Mouse (Mus musculus) thymus, postnatal 36 days (tissue): ENCODE results near the gene Kmt2d.

Experiments
- DNase-seq, 2 experiments: peaks; one replicate each; pipeline ENCODE4 v3.0.0; 2022; ENCODE audit warnings: mixed read lengths in 2 of 2

Gene Kmt2d

DNA sequence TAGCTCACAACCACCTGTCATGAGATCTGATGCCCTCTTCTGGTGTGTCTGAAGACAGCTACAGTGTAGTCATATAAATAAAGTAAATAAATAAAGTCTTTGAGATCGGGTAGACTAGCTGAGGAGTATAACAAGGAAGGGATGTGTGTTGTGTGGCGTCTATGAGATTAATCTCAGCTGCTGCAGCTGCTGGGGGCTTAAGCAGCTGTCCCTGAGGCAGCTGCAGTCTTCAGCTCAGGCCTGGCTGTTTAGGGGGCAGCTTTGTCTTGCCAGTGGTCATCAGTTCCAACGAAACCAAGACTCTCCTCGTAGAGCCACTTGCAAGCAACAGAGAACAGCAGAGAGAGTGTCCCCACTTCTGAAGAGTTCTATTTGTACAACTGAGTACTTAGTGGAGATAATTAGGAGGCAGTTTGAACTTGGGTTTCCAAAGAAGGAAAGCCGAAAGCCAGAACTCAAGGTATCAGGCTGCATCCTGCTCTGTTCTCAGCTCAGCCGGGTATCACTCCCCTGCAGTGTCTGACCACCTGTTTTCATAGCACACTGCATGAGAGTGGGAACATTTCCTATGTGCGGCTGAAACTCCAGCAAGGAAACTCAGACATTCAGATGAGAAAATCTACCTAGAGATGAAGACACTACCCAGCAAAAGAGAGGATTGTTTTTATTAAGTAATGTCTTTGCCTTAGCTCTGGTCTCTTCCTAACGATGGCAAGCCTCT, 15.8 kb upstream of the Kmt2d start:
- DNase-seq, result no peak

DNA sequence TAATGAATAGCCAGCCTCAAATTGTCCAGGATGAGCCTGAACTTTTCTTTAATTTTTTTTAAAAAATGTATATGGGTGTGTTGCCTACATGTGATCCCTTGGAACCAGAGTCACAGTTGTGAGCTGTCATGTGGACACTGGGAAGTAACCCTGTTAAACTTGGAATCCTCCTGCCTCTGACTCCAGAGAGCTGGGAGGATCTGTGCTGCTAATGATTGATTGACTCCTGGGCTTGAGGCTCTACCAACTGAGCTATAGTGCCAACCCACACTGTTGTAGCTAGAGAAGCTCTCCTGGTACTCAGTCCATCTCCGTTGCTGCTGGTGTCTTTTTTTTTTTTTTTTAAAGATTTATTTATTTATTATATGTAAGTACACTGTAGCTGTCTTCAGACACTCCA, 13.1 kb upstream of the Kmt2d start:
- DNase-seq, result no peak

DNA sequence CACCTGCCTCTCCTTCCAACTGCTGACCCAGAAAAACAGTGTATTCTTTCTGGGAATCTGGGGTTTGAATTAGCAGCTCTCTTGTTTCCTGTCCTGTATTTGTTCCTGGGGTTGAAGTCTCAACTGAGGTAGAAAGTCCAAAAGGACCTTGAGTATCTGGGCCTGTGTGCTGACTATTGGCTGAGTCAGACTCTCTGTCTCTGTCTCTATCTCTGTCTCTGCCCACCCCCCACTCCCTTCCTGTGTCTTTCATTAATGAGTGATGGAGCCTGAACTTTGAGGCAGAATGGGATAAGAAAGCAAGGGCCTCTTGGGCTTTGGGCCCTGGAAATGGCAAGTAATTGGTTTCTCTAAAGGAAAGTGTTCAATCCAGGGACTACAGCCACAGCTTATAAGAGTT, 12.7 kb upstream of the Kmt2d start:
- no peak for DNase-seq

DNA sequence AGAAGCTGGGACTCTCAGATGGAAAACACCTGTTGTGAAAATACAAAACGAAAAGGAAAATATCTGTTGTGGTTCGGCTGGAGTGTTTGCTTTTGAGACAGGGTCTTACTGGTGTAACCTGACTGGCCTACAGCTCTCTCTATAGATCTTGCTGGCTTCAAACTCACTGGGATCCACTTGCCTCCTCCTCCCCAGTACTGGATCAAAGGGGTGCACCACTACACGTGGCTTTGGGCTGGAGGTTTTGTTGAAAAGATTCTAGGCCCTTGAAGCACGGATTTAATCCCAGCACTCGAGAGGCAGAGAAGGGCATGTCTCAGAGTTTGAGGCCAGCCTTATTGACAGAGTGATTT, 10.6 kb upstream of the Kmt2d start:
- DNase-seq, result no peak

DNA sequence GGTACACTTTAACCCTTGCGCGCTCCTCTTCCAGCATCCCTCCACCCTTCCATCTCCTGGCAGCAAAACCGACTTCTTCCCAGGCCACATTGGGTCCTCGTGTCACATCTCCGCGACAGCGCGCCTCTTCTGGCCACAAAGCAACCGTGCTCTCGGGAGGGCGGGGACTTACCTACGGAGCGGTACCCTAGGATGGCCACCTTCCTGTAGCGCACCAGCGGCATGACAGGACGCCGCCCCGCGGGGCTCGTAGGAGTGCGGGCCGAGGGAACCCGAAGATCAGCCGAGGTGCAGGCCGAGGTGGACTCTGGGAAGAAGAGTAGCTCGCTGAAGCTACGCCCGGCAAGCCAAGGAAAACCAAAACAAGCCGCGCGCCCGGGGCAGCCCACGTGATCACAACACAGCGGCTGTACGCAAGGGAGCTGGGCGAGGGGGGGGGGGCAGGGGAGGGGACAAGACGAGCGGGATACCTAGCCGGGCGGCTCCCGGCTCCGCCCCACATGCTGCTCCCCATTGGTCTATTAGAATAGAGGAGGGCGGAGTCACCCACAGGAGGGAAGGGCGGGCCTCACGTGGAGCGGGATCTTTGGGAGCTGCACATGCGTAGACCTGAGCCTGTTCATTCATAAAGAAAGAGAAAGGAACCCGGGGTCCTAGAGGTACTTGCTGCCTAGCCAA, 10.1 kb upstream of the Kmt2d start:
- peak; percentile 89 to 95 for DNase-seq

DNA sequence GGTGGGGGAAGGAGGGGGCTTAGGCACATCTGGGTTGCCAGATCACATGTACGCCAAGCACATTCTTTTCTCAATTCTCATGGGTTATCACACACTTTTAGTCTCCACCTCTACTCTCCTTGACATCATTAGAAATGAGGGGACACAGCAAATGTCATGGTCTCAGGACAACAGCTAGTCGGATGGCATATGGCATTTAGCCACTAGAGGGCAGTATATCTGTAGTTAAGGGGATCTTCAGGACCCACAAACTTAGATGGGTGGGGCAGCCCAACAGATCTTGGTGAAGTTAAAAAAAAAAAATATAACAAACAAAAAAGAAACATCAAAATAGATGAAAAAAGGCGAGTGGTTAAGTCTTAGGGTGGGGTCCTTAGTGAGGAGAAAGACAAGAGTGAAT, 6.3 kb upstream of the Kmt2d start:
- peak; percentile 28 to 39 for DNase-seq

DNA sequence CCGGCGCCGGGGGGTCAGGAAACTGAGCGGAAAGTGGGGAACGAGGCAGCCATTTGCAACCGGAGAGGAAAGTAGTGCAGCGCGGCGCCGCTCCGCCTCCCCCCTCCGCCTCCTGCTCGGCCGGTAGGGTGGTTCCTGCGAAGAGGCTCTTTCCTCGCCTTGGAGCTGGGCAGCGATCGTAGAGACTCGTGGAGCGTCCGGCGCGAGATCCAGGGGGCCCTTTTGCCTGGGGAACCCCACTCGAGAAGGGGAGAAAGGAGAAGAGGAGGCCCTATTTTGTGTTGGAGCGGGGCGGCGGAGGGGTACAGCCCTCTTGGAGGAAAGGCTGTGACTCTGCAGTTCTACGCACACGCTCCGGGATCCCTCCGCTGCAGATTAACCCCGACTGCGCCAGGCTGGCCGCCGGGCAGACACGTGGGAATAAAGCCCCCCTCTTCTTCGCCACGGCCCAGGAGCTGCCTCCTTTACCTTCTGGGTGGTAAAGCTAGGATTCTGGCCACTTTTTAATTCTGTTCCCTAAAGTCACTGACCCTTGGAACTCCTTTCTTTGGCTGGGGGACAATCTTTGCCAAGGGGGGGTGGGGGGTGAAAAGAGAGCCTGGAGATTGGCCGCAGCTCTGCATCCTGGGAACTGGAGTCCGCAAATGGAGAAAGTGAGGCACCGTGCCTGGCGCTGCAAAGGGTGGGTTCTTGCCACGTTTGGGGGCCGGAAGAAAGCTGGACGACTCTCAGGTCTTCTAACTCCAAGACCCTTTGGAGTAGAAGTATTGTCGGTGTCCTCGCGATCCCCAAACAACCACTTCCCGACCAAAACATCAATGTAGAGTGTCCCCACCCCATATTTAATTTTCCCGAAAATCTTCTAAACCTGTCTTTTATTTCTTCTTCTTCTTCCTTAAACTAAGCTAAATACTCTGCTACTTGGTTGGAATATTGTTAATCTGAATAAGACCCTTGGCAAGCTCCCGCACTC, 1.2 kb upstream of the Kmt2d start:
- peak; percentile 92 to 93 for DNase-seq

DNA sequence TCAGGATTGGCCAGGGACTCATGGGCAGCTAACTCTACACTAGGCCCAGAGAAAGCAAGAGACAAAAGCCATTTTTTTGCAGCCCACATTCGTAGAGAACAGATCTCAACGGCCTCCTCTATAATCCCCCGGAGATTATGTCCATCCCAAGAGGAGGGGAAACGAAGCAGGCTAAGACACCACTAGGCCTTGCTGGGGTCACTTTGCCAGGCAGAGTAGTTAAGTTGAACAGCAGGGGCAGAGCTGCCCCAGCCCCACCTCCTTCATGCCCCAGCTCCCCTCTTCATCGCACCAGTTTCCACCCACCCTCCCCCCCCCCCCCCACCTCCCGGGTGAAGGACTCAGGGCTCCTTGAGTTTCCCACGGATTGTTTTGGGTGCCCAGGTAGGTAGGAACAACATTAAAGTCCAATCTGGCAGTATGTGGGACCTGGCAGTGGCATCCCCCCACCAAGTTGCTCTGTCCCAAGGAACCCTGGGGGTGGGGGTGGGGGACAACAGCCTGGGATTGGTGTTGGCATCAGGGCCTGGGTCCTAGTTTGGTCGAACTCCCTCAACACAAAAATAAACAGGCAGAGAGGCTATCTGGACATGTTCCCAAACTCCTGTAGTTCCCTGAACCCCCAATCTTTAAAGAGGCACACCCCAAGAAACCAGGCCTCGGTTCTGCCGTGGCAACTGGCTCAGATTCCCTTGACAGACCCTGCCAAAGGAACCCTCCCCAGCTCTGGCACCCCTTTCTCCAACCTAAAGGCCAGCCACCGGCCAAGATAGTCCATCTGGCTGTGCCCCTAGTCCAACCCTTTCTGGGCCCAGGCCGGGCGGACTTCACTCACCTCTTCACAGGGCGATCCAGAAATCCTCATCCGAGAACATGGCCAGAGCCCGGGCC, 580 bp downstream of the Kmt2d start:
- DNase-seq, result peak; percentile 25 to 59

DNA sequence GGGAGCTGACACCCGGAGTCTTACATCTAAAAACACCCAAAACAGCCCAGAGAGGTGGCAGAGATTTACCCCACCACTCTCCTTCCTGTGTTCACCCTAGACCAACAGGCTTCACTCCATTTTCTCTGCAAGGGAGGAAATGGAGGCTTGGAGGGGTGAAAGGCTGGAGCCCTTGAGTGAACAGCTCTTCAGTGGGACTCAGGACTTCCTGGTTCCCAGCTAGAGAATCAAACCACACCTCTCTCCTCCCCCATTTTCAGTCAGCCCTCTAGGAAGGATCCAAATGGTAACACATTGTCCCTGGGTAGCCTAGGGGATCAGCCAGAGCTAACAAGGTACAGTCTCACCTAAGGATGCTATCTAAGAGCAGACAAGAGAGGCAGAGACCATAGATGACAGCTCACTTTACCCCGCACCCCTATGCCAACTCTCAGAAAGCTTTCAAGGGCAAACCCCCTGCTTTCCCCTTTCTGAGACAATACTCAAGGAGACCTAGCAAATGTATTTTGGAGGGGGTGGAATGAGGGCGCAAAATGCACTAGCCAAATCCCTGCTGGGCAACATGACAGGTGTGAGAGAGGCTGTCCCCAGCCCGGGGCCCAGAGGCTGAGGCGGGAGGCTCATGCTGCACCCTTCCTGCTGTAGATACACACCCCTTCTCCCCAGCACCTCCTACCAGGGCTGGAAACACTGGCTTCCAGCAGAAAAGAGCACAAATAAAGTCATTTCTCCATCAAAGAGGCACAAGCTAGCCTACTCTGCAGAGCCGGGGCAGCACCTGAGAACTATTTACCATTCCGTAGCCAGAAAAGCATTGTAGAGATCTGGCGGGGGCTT, 1.4 kb downstream of the Kmt2d start:
- peak in 1 of 2 experiments; percentile 37 for DNase-seq

DNA sequence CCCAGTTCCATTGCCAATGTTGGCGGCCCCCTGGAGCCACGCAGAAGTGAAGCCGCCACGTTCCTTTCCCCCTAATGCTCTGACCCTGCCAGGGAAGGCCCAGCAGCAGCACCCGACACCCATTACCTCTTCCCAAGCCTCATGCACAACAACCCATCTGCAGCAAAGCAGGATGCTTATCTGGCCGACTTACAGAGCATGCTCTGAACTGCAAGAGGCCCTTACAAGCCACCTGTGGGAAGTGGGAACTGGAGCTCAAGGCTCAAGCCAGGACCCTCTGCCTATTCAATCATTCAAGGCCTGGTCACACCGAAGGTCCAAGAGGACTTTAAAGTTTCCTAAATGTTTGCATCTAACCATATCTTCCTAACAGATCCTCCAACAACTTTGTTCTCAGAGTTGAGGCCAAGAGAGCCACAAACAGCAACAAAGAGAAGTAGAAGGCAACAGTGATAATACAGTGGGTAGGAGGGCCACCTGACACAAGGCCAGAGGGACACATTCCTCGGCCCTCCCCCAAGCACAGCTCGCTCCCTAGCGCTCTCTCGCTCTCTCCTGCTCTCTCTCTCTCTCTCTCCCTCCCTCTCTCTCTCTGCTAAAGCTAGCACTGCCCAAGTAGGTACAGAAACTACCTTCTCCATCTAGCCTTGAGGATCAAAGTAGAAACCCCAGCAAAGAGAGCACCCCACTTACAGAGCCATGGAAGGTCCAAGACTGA, 2.5 kb downstream of the Kmt2d start:
- peak in 1 of 2 experiments; percentile 15 for DNase-seq

DNA sequence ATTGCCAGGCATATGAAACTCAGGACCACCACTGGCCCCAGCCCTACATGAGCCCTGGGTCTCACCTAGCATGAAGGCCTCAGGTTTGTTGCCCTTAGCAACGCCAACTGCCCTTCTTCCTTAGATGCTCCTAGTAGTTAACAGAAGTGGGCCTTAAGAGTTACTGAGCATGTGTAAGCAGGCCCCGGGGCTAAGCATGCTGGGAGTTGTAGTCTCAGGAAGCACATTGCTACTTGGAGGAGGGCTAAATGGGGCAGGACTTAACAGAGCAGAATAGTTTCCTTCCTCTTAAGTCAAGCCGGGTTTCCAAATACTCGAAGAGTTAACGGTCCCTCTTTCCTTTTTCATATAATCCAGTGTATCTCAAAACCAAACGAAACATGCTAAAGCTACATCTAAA, 3.7 kb downstream of the Kmt2d start:
- DNase-seq, result peak; percentile 46 to 66

DNA sequence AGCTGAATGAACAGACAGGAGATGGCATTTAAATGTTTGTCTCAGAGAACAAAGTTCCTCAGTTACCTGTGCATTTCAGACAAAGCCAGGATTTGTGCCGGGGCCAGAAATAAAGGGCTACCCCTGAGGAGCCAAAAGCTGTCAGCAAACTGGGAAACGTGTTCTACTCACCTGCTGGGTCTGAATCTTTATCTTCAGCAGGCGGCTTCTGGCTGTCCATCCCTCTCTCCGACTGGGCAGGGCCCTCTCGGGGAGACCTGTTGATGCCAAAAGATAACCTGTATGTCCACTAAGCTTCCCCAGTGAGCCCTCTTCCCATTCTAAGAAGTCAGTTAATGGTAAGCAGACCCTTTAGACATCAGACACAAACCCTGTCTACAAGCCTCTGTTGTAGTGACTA, 4.5 kb downstream of the Kmt2d start:
- DNase-seq, result no peak

DNA sequence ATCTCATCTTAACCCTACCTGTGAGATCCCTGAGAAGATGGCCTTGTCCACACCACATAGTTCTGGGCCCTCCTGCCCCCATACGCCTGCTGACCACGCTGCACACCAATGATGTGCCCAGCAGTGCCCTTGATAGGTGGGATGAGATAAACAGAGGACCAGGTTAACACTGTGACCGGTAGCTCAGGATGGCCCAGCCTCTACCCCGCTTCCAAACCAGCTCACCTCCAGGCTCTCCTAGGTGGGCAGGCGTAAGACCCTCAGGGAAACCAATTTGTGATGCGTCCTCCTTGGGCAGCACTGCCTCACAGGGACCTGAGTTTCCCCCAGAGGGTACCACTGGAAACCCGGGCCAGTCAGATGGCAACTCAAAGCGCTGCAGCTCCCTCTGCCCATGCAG, 5.2 kb downstream of the Kmt2d start:
- DNase-seq, result no peak

DNA sequence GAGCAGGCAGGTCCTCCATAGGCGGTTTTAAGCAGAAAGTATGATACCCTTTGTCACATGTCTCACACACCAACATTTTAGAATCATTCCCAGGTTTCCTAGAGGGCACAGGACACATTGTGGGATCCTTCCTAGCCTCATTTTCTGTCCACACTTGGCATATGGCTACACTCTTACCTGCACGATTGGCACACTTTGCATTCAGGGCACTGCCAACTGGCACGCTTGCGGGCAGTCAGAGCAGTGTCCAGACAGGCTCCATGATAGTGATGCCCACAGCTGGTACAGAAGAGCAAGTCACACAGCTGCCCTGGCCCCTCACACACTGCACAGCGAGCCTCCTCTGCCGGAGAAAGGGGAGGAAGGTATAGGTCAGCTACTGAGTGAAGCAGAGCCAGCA, 6.1 kb downstream of the Kmt2d start:
- DNase-seq, result no peak

DNA sequence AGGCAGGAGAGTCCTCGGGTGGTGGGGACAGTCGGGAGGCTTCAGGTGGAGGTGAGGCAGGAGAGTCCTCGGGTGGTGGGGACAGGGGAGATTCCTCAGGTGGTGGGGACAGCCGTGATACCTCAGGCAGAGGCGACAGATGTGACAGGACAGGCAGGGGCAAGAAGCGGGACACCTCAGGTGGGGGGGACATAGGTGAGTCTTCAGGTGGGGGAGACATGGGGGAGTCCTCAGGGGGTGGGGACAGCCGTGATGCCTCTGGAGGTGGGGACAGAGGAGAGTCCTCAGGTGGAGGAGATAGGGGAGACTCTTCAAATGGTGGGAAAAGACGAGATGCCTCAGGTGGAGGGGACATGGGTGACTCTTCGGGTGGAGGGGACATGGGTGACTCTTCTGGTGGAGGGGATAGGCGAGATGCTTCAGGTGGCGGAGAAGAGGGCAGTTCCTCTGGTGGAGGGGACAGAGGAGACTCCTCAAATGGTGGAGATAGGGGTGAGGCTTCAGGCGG, 7.5 kb downstream of the Kmt2d start:
- peak in 1 of 2 experiments; percentile 17 for DNase-seq

DNA sequence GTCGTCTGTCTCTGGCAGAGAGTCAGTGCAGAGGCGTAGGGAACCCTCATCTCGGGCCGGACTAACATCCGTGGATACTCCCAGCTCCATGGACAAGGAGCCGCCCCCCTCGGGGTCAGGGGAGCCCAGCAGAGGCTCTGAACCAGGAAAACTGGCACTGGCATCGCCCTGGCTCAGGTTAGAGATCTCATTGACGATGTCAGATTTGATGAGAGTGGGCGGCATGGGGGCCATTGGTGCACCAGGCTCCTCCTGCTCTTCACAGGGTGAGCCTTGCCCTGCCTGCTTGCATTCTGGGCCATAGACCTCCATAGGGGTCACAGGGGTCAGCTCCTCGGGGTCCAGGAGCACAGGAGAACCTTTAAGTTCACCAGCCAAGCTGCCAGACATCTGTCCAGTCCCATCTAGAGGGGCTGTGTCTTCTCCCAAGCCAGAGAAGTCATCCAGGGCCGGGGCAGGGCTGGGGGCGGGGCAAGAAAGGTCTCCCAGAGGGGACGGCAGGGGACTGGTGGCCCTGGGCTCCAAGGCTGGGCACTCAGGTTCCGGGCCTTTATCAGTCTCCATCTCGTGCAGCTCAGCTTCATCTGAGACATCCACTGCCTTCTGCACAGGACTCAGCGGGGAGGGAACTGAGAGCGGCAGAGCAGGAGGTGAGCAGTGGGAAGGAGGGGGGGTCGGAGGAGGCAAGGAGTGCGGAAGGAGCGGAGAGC, 9.1 kb downstream of the Kmt2d start:
- DNase-seq, result peak in 1 of 2 experiments; percentile 29

DNA sequence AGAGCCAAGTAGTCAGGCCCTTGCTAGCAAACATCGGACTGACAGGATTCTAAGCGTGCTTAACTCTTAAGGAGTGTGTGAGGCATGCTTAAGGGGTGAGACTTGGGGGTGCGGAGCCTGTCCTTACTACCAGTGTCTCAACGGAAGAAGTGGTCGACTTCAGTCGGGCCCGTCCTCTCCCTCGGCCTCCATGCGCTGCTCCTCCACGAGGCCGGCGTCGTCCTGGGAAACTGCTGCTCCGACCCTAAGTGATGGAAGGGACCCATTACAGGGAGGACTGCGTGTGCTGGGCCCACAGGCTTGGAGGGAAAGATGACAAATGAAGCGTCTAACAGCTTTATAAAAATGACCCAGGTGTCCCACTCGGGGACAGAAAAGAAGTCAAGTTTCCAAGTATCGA, 10.1 kb downstream of the Kmt2d start:
- DNase-seq, result no peak

DNA sequence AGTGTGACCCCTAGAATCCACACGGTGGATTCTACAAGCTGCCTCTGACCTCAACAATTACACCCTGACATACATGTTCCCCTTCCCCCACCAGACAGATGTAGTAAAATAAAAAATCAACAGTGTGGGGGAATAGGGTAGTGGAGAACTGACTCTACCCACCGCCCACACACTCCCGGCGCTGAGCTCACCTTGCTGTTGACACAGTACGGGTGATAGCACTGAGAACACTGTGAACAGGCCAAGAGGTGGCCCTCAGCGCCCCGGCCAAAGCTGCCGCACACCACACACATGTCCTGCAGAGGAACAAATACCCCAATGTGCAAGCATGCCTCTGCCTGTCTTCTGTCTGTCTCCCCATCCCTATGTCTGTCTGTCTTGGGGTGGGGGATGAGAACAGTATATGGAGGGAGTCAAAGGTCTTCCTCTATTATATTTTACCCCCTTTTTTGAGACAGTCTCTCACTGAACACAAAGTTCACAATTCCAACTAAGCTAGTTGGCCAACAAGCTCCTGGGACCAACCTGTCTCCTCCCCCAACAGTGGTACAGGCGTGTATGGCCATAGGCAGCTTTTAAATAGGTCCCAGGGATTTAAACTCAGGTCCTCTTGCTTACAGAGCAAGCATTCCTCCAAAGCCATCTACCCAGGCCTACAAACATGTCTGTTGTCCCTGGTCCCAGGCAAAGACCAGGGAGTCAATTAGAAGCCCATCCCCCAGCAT, 11.5 kb downstream of the Kmt2d start:
- no peak for DNase-seq

DNA sequence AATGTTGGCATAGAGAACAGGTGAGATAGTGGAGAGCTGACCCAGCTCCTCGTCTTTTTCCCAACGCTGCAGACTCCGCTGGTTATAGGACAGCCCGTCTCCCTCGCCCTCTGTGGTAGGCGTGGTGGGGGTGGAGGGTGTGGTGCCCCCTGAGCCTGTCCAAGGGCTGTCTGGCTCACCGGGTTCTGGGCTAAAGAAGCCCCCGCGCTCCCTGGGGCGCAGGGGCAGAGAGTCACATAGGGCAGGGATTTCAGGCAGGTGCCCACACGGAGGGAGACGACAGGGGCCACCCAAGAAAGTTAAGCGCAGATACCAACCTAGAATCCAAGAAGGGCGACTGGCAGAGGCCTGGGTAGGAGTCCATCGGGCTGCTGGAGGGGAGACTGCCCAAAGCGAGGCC, 16.8 kb downstream of the Kmt2d start:
- no peak for DNase-seq
